Mouse (Mus musculus) retina, embryonic 14.5 days (tissue): ENCODE measurements around the gene Mchr1.
A peak's percentile ranks its signal among the peaks of the same experiment; 100 is the strongest.

Experiments
- DNase-seq: peaks from one replicate; pipeline ENCODE4 v3.0.0-alpha.2; 2015; ENCODE audit warnings: low spot score

Gene Mchr1

DNA sequence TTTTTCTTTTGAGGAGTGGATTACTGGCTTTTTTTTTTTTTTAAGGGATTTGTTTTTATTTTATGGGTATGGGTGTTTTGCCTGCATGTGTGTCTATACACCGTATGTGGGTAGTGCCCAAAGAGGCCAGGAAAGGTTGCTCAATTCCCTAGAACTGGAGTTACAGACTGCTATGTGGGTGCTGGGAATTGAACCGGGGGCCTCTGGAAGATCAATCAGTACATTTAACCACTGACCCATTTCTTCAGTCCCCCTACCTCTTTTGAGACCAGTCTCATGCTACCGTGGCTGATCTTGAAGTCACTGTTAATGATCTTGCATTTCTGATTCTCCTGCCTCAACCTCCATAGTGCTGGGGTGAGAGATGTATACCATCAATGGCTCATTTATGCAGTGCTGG is 8.0 kb upstream of the Mchr1 start:
- DNase-seq: no peak

GRCm38 (mm10) chr15:81228258-81228657 is 7.0 kb upstream of the Mchr1 start:
- DNase-seq: no peak

- DNase-seq: no peak
These were observed 5.5 kb upstream of the Mchr1 start for GRCm38 (mm10) chr15:81229791-81230190.

DNA sequence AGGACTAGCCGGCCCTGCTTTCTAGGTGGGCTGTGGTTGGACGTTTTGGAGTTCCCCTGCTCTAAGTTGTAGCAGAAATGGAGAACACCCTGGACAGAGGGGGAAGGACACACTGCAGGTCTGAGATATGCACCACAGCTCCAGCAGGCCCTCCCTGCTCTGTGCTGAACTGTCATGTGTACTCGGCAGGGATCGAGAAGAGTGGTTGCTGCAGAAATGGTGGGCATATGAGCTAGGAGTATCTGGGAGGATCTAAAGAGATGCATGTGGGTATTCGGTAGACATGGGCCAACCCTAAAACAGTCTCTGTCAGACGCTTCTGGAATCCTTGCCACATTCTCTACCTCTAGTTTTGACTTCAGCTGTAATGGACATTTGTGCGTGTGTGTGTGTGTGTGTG is 4.0 kb upstream of the Mchr1 start:
- DNase-seq: no peak

DNA sequence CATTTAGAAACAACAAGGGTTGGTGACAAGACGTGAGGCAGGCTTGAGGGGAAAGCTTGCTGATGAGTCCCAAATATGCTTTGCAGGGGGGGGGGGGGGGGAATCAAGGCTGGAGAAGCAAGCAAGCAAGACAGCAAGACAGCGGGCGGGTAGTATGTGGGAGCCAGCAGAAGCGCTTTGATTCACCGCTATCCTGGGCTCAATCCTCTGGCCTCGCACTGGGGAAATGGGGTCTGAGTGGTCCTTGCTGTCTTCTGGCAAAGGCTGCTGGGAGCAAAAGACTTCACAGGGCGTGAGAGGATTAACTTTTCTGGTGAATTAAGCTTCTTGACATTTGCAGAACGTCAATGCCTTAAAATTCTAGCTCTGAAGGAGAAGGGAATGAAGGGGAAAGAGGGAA is 763 bp downstream of the Mchr1 start:
- DNase-seq: peak; percentile 14

- no peak for DNase-seq
These were observed 2.2 kb downstream of the Mchr1 start for GRCm38 (mm10) chr15:81237471-81237870.

DNA sequence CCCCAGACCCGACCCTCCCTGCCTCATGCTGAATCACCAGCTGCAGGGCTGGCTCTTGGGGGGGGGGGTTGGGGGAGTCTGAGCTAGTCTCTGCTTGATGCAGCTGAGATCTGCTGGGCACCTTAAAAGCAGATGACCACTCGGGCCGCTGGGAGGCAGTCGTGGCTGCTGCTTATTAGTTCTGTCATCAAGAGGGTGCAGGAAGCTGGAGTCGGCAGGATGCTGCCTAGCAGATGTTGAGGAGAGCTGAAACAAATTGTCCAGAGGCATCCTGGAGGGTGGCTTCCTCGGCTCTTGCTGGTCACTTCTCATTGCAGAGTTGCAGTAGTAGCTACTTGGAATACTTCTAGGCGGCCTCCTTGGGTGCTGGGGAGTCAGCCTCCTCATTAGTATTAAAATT is 4.0 kb downstream of the Mchr1 start:
- DNase-seq: peak; percentile 74

DNA sequence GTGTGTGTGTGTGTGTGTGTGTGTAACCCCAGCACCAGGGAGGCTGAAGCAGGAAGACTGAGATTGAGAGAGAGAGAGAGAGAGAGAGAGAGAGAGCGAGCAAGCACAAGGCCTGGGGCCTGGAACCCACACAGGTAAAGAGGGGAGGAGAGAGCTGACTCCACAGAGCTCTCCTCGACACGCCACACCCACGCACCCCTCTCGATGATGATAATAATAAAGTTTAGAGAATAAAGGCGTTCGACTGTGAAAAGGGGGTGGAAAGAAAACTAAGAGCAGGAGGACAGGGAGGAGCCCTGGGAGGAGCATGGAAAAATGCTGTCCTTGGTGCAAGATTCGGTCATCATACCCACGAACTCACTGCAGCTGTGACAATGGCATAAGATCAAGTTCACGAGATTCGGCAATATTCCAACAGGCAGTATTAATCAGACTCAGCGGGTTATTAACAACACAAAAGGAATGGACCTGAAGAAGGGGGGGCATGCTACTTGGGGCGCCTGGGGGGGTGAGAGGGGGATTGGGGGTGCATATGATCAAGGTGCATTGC is 4.6 kb downstream of the Mchr1 start:
- DNase-seq: no peak

GRCm38 (mm10) chr15:81246890-81247289 is 11.6 kb downstream of the Mchr1 start:
- DNase-seq: no peak

DNA sequence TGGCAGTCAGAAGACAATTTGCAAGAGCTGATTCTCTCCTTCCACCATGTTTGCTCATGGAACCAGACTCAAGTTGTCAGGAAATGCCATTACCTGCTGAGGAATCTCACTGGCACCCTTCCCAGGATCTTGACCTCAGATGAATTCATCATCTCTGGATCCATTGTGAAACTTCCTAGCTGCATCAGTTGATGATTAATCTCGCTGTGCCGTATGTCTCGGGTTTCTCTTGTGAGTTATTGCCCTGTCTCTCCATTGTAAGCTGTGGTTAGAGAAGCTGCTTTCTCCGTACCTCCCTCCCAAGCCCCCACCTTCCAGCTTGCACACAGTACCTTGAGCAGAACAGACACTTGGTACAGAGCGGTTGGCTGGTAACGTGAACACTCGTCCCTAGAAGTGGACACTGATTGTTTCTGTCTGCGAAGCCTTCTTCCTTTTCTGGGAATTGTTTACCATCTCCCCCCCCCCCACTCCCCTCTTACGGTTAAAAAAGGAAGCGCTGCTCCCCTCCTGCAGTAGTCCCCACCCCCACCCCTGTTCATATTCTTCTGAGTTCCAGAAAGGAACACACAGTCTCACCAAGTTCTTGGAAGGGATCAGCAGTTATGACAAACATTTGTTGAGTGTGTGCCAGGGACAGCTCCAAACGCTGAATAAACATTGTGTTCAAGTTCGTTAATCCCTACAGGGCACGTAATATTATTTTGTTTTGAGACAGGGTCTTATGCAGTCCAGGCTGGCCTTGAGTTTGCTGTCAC is 12.5 kb downstream of the Mchr1 start:
- no peak for DNase-seq

GRCm38 (mm10) chr15:81248341-81248679 is 13.0 kb downstream of the Mchr1 start:
- no peak for DNase-seq

- DNase-seq: no peak
These were observed 13.8 kb downstream of the Mchr1 start for GRCm38 (mm10) chr15:81248951-81249579.

- DNase-seq: no peak
These were observed 17.4 kb downstream of the Mchr1 start for GRCm38 (mm10) chr15:81252626-81253174.

GRCm38 (mm10) chr15:81253585-81253984 is 18.3 kb downstream of the Mchr1 start:
- no peak for DNase-seq

- no peak for DNase-seq
These were observed 18.9 kb downstream of the Mchr1 start for GRCm38 (mm10) chr15:81254113-81254640.

DNA sequence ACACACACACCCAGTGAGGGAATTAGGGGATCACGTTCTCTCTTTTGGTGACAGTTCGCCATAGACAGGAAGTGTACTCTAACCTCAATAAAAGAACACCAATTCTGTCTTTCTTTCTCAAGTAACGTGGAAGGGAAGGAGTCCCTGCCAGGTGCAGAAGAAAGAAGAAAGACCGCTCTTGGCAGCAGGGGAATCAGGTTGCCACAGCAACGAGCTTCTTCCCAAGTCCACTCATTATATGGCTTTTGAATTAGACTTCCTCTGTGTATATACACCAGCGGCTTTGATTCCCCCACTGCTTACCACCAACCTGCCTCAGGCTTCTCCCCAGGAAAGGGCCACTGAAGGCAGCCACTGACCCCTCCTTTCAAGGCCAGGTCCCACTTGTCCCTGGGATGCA is 19.8 kb downstream of the Mchr1 start:
- DNase-seq: no peak

GRCm38 (mm10) chr15:81258296-81258695 is 23.0 kb downstream of the Mchr1 start:
- no peak for DNase-seq

DNA sequence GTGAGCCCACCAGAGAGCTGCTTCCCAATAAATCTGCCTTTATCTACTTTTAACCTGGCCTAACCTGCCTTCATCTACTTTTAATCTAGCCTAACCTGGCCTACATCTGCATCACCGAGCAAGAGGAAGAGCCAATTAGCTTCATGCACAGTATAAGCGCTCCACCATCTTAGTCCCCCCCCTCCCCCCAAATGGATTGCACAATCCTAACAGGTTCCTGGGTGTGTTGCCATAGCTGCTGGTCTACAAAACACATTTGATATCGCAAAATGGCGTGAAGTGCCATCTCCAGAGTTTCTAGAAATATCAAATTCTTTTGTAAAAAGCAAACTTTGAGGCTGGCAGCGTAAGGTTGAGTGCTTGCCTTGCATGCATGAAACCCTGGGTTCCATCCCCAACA is 24.0 kb downstream of the Mchr1 start:
- no peak for DNase-seq

DNA sequence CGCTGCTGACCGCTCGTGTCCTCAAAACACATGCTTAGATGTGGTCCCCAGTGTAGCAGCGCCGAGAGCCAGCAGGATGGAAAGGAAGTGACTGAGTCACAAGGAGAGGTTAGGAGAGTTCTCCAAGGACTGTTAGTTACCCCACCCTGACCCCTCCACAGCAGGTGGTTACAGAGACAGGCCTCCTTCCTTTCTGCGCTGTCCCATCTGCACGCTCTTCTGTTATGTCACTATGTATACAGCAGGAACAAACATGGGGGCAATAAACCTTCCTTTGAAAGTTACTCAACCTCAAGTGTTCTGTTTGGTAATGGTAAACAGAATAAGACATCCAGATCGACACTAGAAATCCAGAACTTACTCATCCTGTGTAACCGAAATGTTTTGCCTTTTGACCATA is 24.9 kb downstream of the Mchr1 start:
- no peak for DNase-seq

DNA sequence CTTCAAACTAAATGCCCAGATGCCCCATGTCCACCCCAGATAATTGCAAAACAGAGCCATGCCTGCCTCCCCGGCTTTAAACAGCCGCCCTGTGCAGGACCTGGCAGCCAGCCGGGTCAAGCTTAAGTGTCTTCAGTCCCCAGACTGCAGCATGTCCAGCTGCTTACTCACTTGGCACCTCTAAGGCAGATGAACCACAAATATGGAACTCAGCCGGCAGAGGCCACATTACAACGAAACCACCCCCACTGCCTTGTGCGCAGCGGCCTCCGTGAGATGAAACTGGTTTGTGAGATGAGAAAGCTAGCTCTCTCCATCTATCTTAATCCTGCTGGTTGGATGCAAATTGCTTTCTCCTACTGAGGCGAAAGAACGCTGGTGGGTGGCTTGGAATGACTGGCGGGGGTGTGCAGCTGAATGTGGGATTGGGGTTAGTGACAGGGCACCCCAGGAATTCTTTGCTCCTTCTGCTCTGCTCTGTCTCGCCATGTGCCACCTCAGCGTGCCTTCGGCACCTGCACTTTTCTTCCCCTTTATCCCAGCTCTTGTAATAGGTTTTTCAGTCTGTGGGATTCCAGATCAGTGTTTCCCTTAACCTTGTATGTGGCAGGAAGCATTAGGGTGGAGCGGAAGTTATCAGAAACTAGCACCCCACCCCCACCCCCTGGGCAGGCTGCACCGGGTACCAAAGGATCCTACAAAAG is 29.2 kb downstream of the Mchr1 start:
- no peak for DNase-seq

- no peak for DNase-seq
These were observed 32.1 kb downstream of the Mchr1 start for GRCm38 (mm10) chr15:81267416-81267815.

GRCm38 (mm10) chr15:81272305-81273053 is 37.2 kb downstream of the Mchr1 start:
- peak; percentile 43 for DNase-seq
